Mouse (Mus musculus) induced T-regulatory cell, adult 2 months (primary cell): ENCODE data around the gene Cep68.

Experiments used
- DNase-seq: peaks from one replicate; pipeline ENCODE4 v3.0.0-alpha.2; 2012; ENCODE audit warnings: low read depth

Cep68 gene

DNA sequence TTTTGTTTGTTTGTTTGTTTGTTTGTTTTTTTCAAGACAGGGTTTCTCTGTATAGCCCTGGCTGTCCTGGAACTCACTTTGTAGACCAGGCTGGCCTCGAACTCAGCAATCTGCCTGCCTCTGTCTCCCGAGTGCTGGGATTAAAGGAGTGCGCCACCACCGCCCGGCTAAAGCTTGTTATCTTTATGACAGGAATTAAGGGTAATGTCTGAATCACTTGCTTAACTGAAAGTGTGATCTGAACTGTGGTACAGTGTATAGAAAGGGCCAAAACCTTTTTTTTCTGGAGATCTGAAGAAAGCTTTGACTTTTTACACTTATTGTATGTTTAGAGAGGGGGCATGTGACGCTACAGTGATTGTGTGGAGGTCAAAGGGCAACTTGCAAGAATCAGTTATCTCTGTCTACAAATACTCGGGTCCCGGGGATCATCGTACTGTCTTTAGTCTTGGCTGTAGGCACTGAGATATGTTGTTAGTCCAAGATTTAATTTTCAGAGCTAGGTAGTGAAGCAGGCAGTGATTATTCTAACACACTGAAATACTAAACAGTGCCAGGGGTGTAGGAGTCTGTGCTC is 44.3 kb downstream of the Cep68 start:
- no peak for DNase-seq

GRCm38 (mm10) chr11:20204321-20204720 is 44.9 kb downstream of the Cep68 start:
- DNase-seq = peak; percentile 43

- peak; percentile 73 for DNase-seq
Observed at GRCm38 (mm10) chr11:20202299-20203011, 46.8 kb downstream of the Cep68 start.

DNA sequence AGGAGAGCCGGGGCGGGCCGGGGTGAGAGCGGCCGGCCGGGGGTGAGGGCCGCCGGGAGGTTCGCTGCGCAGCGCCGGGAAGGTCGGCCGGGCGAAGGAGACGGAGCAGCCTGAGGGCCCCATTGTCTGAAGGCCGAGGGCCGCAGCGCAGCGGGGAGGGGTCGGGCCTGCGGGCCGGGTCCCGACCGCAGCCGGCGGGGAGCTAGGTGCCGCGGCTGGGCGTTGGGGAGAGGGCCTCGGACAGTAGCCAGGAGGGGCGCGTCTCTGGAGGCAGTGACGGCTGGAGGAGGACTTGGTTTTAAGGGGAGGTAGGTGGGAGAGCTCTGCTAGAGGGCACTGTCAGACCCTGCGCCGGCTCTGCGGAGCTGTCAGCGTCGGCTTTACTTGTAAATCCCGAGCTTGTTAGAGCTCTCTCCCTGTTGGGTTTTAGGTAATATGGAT is 47.5 kb downstream of the Cep68 start:
- peak; percentile 69 for DNase-seq

GRCm38 (mm10) chr11:20200713-20201575 is 48.3 kb downstream of the Cep68 start, which contains the start of gene Rab1a:
TSS of gene Rab1a (plus strand) at chr11:20201432.
- peak; percentile 100 for DNase-seq

- DNase-seq = peak; percentile 20
Observed at GRCm38 (mm10) chr11:20193100-20193736, 56.0 kb downstream of the Cep68 start.

DNA sequence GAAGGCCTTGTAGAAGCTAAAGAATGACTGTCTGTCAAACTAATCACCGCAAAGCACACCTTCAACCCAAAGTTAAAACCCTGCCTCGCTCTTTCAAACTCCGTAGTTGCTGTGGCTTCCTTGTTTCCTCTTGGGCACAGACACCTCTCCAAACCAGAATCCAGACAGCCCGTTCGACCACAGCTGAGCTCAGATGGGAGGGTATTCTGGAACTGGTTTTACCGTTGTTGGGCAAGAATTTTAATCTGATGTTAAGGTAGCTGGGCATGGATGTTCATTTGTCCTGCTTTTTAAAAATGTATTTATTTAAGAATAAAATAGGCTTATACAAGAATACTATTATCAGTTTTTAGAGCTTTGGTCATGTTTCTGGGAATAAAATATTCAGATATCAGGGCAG is 62.0 kb downstream of the Cep68 start:
- no peak for DNase-seq
